ENCODE assay signal across 10 mouse cellular contexts in the genomic region with DNA sequence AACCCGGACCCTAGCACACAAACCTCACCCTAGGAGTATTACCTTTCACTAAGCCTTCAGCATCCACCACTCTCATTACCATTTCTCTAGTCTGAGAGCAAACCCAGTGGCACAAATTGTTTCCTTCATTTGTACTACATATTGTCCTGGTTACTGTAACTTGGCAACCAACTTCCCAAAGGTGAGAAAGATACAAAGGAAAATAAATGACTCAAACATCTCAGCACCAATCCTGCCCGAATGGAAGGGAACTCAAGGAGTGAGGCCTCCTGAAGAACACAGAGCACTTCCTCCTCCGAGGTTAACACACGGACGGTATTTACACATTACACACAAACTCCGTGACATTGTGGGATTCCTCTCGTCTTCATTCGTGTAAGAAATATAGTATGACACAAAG. TPM values are rescaled to one million over a fixed set of nuclear protein-coding genes. Genes with fewer than 3 reads are reported as not detected.
DNase-seq lines count a peak whose midpoint lies in the region; ATAC-seq and TF ChIP-seq lines count a peak whose summit lies in the region.
"Had no signal": no experiment of that assay in that cellular context is flagged by ENCODE, and none has a peak within 500 bp of the region (broad histone marks: within the 10 kb centered on the region; RNA-seq: fewer than 3 reads in every experiment).

No protein-coding gene starts in this region.

- no peak for DNase-seq in layer of hippocampus, adult 2 months (ENCODE audit: low spot score in 2 of 2)
- DNase-seq in layer of hippocampus, postnatal 25 days (ENCODE audit: extremely low spot score in 1 of 2, low spot score in 1 of 2), result no peak
- DNase-seq in brain, embryonic 14.5 days (ENCODE audit: low read depth), result peak; percentile 56
- DNase-seq in naive thymus-derived CD4-positive, alpha-beta T cell, adult 2 months (ENCODE audit: low read depth), result peak; percentile 4
- no peak for DNase-seq in thymus, postnatal 36 days
- no peak for DNase-seq in cerebellum, postnatal 4 days (ENCODE audit: low spot score in 2 of 2)
- DNase-seq: gastrocnemius, adult 2 months; kidney, adult 9 months had no signal

- peaks cover 56% of the 10 kb centered on the region for H3K4me1 ChIP-seq in hindbrain, embryonic 15.5 days (replicated peaks)

- no peaks in the 10 kb centered on the region for H3K27me3 ChIP-seq in hindbrain, embryonic 15.5 days
- H3K27me3 ChIP-seq: embryonic facial prominence, embryonic 12.5 days had no signal

- no peak for TF ChIP-seq CTCF in layer of hippocampus, adult 2 months (conservative IDR thresholded peaks at IDR 0.05)
- TF ChIP-seq CTCF in brain, embryonic 14.5 days (IDR thresholded peaks at IDR 0.05; ENCODE audit: borderline replicate concordance, extremely low read depth, insufficient read depth, insufficient read length), result no peak

- no peak overlapping the region for H3K9ac ChIP-seq in hindbrain, embryonic 15.5 days
- H3K9ac ChIP-seq: embryonic facial prominence, embryonic 12.5 days had no signal

- H3K4me2 ChIP-seq in hindbrain, embryonic 15.5 days, result peak overlapping the region; percentile 30
- H3K4me2 ChIP-seq: embryonic facial prominence, embryonic 12.5 days had no signal

- H3K27ac ChIP-seq in layer of hippocampus, adult 2 months, result peak overlapping the region; percentile 96
- H3K27ac ChIP-seq in hindbrain, embryonic 15.5 days (replicated peaks), result no peak overlapping the region
- H3K27ac ChIP-seq: embryonic facial prominence, embryonic 12.5 days had no signal

- H3K4me3 ChIP-seq in layer of hippocampus, adult 2 months, result peak overlapping the region; percentile 25
- no peak overlapping the region for H3K4me3 ChIP-seq in hindbrain, embryonic 15.5 days
- H3K4me3 ChIP-seq: embryonic facial prominence, embryonic 12.5 days had no signal

- no peak for TF ChIP-seq POLR2A in brain, embryonic 14.5 days (IDR thresholded peaks at IDR 0.05; ENCODE audit: borderline replicate concordance, extremely low read depth, insufficient read depth, insufficient read length, poor library complexity, severe bottlenecking)

- no peaks in the 10 kb centered on the region for H3K36me3 ChIP-seq in hindbrain, embryonic 15.5 days
- H3K36me3 ChIP-seq: embryonic facial prominence, embryonic 12.5 days had no signal

- no peaks in the 10 kb centered on the region for H3K9me3 ChIP-seq in hindbrain, embryonic 15.5 days
- H3K9me3 ChIP-seq: embryonic facial prominence, embryonic 12.5 days had no signal

- WGBS in hindbrain, embryonic 15.5 days, result 37% methylated on average over 8 of the region's 8 CpGs

- no peak for ATAC-seq in hindbrain, embryonic 15.5 days (ENCODE audit: low FRiP score, low read depth)

RNA-seq across cellular contexts. Expression of gene Arhgap21, which starts 7.4 kb away (rescaled TPM):
- 100 to 1,000 TPM; 358 to 386 TPM for total RNA-seq in layer of hippocampus, adult 2 months (2021)
- total RNA-seq in layer of hippocampus, postnatal 25 days (2021), result 100 to 1,000 TPM; 295 to 351 TPM
- polyA plus RNA-seq in brain, embryonic 14.5 days (2012; rRNA removed), result 62.6 and 107 TPM in 2 replicates
- 36.8 and 36.9 TPM in 2 replicates for polyA plus RNA-seq in hindbrain, embryonic 15.5 days (2015; fragmentation: Nextera tagmentation; extraction: Ambion mirVana)

Comparison
In these comparisons a context has a peak if more than half of its experiments do, and no peak if none do; other contexts are left out.
1. DNase-seq: peak in brain, embryonic 14.5 days (single experiment) and naive thymus-derived CD4-positive, alpha-beta T cell, adult 2 months (single experiment); none in layer of hippocampus, adult 2 months (0 of 2), layer of hippocampus, postnatal 25 days (0 of 2), thymus, postnatal 36 days (0 of 2) and cerebellum, postnatal 4 days (0 of 2).